Mouse (Mus musculus) brain, embryonic 14.5 days (tissue): ENCODE data around the gene Adamts9.

Source experiments
- CTCF ChIP-seq: fragments of 200-500 bp; IDR thresholded peaks from 2 replicates; pipeline ENCODE4 v1.5.1; 2012; ENCODE audit warnings: inconsistent platforms, mild to moderate bottlenecking, moderate library complexity, borderline replicate concordance; ENCODE audit not compliant: insufficient read depth, insufficient read length; ENCODE audit errors: extremely low read depth
- POLR2A ChIP-seq: fragments of 200-500 bp; IDR thresholded peaks from 2 replicates; pipeline ENCODE4 v1.6.1; 2012; ENCODE audit warnings: mild to moderate bottlenecking, inconsistent platforms, borderline replicate concordance; ENCODE audit not compliant: poor library complexity, insufficient read depth, insufficient read length, severe bottlenecking; ENCODE audit errors: extremely low read depth

- TF ChIP-seq POLR2A (no peak), CTCF (no peak)
Measured at GRCm38 (mm10) chr6:92803213-92803612, 140.1 kb downstream of the Adamts9 start.
